Mouse (Mus musculus) layer of hippocampus, adult 2 months (tissue): ENCODE results near the gene Cfh. TPM values are rescaled to one million over a fixed set of nuclear protein-coding genes. Genes with fewer than 3 reads are reported as not detected.
"Not testable (repeated sequence)": the region's sequence is repeated elsewhere in the genome, so short reads cannot be mapped to it uniquely, and the experiment has no call there.

Experiments used
- DNase-seq, 2 experiments: peaks; one replicate each; pipeline ENCODE4 v3.0.0; 2022; ENCODE audit warnings: low spot score in 2 of 2
- H3K27ac ChIP-seq: fragments of 200-600 bp; 2 replicates; pipeline ENCODE4 v1.8.1; 2022
- H3K4me3 ChIP-seq: fragments of 200-600 bp; 2 replicates; pipeline ENCODE4 v1.8.1; 2022; ENCODE audit warnings: mild to moderate bottlenecking
- CTCF ChIP-seq: fragments of 200-600 bp; conservative IDR thresholded peaks from 2 replicates; pipeline ENCODE4 v1.8.1; 2022; ENCODE audit warnings: antibody characterized with exemption, mild to moderate bottlenecking, moderate library complexity
- long read RNA-seq, 2 experiments: library from polyadenylated mRNA; stranded (forward); transcript quantifications; one replicate each; pipeline ENCODE4 v2.0.0; 2021; ENCODE audit warnings: borderline mapping rate in 2 of 2
- total RNA-seq, 2 experiments: library from RNA; stranded (reverse); gene quantifications; 2 replicates each; pipeline ENCODE4 v1.2.3; 2021

The Cfh gene
- total RNA-seq: 10 to 100 TPM; 11.3 to 17.1 TPM
- long read RNA-seq, experiment 1, full-length matches to known transcripts: 5 of 8 reads
- long read RNA-seq, experiment 1, partial matches to known transcripts: 1 of 8 reads
- long read RNA-seq, experiment 1, other reads (novel, unspliced or antisense): 2 of 8 reads
- long read RNA-seq, experiment 2, full-length matches to known transcripts: 6 of 11 reads
- long read RNA-seq, experiment 2, partial matches to known transcripts: 2 of 11 reads
- long read RNA-seq, experiment 2, other reads (novel, unspliced or antisense): 3 of 11 reads

GRCm38 (mm10) chr1:140183664-140184063 is at the start of gene Cfh:
Cfh (minus strand) TSS chr1:140183764.
- peak within 1 kb of the TSS; percentile 23 for H3K4me3 ChIP-seq
- H3K27ac ChIP-seq: peak within 1 kb of the TSS; percentile 32; the same call in 1 of the 2 replicates
- not testable (repeated sequence) for DNase-seq

GRCm38 (mm10) chr1:140226673-140227072 is 43.1 kb upstream of the Cfh start:
- Histone ChIP-seq H3K4me3 (no peak overlapping the region), H3K27ac (no peak overlapping the region)
- DNase-seq: no peak
- no peak for TF ChIP-seq CTCF

- no peak for DNase-seq
- Histone ChIP-seq H3K4me3 (no peak overlapping the region), H3K27ac (no peak overlapping the region)
- no peak for TF ChIP-seq CTCF
These were observed 41.7 kb upstream of the Cfh start for GRCm38 (mm10) chr1:140225221-140225620.

GRCm38 (mm10) chr1:140205329-140205728 is 21.8 kb upstream of the Cfh start:
- no peak for DNase-seq
- Histone ChIP-seq H3K4me3 (no peak overlapping the region), H3K27ac (no peak overlapping the region)
- no peak for TF ChIP-seq CTCF

- DNase-seq, H3K27ac ChIP-seq, H3K4me3 ChIP-seq: not testable (repeated sequence)
These were observed 4.9 kb upstream of the Cfh start for GRCm38 (mm10) chr1:140188500-140188899.

GRCm38 (mm10) chr1:140183208-140183607 is 356 bp downstream of the Cfh start:
- no peak for TF ChIP-seq CTCF
- peak overlapping the region; percentile 32; the same call in 1 of the 2 replicates for H3K27ac ChIP-seq
- no peak for DNase-seq
- H3K4me3 ChIP-seq: peak overlapping the region; percentile 23

- H3K4me3 ChIP-seq: no peak overlapping the region
- no peak for DNase-seq
- H3K27ac ChIP-seq: no peak overlapping the region
- TF ChIP-seq CTCF: no peak
These were observed 3.4 kb downstream of the Cfh start for GRCm38 (mm10) chr1:140180125-140180524.

- no peak for TF ChIP-seq CTCF
- no peak overlapping the region for H3K27ac ChIP-seq
- no peak overlapping the region for H3K4me3 ChIP-seq
- no peak for DNase-seq
These were observed 8.1 kb downstream of the Cfh start for GRCm38 (mm10) chr1:140175442-140175841.

- H3K4me3 ChIP-seq: peak overlapping the region; percentile 45
- TF ChIP-seq CTCF: peak; percentile 89
- peak; percentile 11 to 45 for DNase-seq
These were observed 11.9 kb downstream of the Cfh start for GRCm38 (mm10) chr1:140171581-140172154.

GRCm38 (mm10) chr1:140158970-140159369 is 24.6 kb downstream of the Cfh start:
- DNase-seq: no peak
- TF ChIP-seq CTCF: no peak

More at GRCm38 (mm10) chr1:140171581-140172154, 11.9 kb downstream of the Cfh start:
- H3K27ac ChIP-seq: peak overlapping the region; percentile 36; the same call in 1 of the 2 replicates

GRCm38 (mm10) chr1:140069471-140069870 is 114.1 kb downstream of the Cfh start:
- no peak for DNase-seq
- no peak overlapping the region for H3K27ac ChIP-seq
- H3K4me3 ChIP-seq: no peak overlapping the region
- TF ChIP-seq CTCF: no peak

More at GRCm38 (mm10) chr1:140158970-140159369, 24.6 kb downstream of the Cfh start:
- H3K4me3 ChIP-seq: no peak overlapping the region
- H3K27ac ChIP-seq: no peak overlapping the region

Other genes with a start within 250 kb of the Cfh start
- 10 to 100 TPM; 41.5 to 42.3 TPM for gene Kcnt2, start 62.4 kb upstream of the Cfh start, total RNA-seq